Mouse (Mus musculus) ES-Bruce4 (cell line): ENCODE measurements around the gene Pdhx. TPM values are rescaled to one million over a fixed set of nuclear protein-coding genes. Genes with fewer than 3 reads are reported as not detected.

Experiments
- H3K27ac ChIP-seq: 2 replicates; pipeline ENCODE4 v1.5.1; 2012; ENCODE audit warnings: low read length, inconsistent platforms; ENCODE audit not compliant: insufficient read depth
- H3K27me3 ChIP-seq: 2 replicates; pipeline ENCODE4 v1.6.1; 2012; ENCODE audit warnings: mild to moderate bottlenecking, low read length, inconsistent platforms; ENCODE audit not compliant: control insufficient read depth, poor library complexity, insufficient read depth, severe bottlenecking
- H3K36me3 ChIP-seq: 2 replicates; pipeline ENCODE4 v1.6.1; 2012; ENCODE audit warnings: inconsistent platforms, mild to moderate bottlenecking, low read length, moderate library complexity; ENCODE audit not compliant: control insufficient read depth, poor library complexity, insufficient read depth, severe bottlenecking
- H3K4me1 ChIP-seq: one replicate; pipeline ENCODE4 v1.8.1; 2011; ENCODE audit warnings: low read length; ENCODE audit not compliant: control insufficient read depth, insufficient read depth
- H3K4me3 ChIP-seq: 2 replicates; pipeline ENCODE4 v1.5.1; 2011; ENCODE audit warnings: low read depth, mild to moderate bottlenecking, low read length
- H3K9ac ChIP-seq: 2 replicates; pipeline ENCODE4 v1.6.1; 2012; ENCODE audit warnings: low read depth, mild to moderate bottlenecking, inconsistent platforms; ENCODE audit not compliant: poor library complexity, severe bottlenecking
- H3K9me3 ChIP-seq: replicated peaks from 2 replicates; pipeline ENCODE4 v1.6.1; 2012; ENCODE audit warnings: mild to moderate bottlenecking, low read length, inconsistent platforms; ENCODE audit not compliant: control insufficient read depth, poor library complexity, insufficient read depth, severe bottlenecking
- CTCF ChIP-seq: IDR thresholded peaks from one replicate; pipeline ENCODE4 v1.8.1; 2011; ENCODE audit warnings: low read depth, low read length
- EP300 ChIP-seq: IDR thresholded peaks from 2 replicates; pipeline ENCODE4 v1.6.1; 2011; ENCODE audit warnings: low read depth, low read length; ENCODE audit not compliant: insufficient read depth
- POLR2A ChIP-seq: IDR thresholded peaks from one replicate; pipeline ENCODE4 v1.8.1; 2011; ENCODE audit warnings: low read length; ENCODE audit not compliant: insufficient read depth
- polyA plus RNA-seq: library from polyadenylated mRNA; stranded (reverse); fragments of >200 nt; gene quantifications from 2 replicates; pipeline ENCODE4 v1.2.4, GENCODE M21; 2011; ENCODE audit warnings: low read depth; ENCODE audit not compliant: missing spikeins, insufficient read depth, insufficient read length

Gene Pdhx
- polyA plus RNA-seq, 1 experiment: 16.7 TPM

GRCm38 (mm10) chr2:102999153-102999575, 74.1 kb downstream of the Pdhx start:
- Histone ChIP-seq H3K27me3 (no peaks in the 10 kb centered on the region), H3K4me3 (no peak overlapping the region), H3K36me3 (no peaks in the 10 kb centered on the region), H3K4me1 (no peaks in the 10 kb centered on the region), H3K9me3 (no peaks in the 10 kb centered on the region), H3K27ac (no peak overlapping the region), H3K9ac (no peak overlapping the region)
- TF ChIP-seq EP300: no peak
- no peak for TF ChIP-seq POLR2A
- TF ChIP-seq CTCF: no peak

GRCm38 (mm10) chr2:102998356-102998755, 75.0 kb downstream of the Pdhx start:
- no peak overlapping the region for H3K4me3 ChIP-seq
- no peak overlapping the region for H3K27ac ChIP-seq
- no peak overlapping the region for H3K9ac ChIP-seq
- no peaks in the 10 kb centered on the region for H3K4me1 ChIP-seq
- no peak for TF ChIP-seq EP300
- TF ChIP-seq POLR2A: no peak
- TF ChIP-seq CTCF: no peak
- no peaks in the 10 kb centered on the region for H3K27me3 ChIP-seq
- no peaks in the 10 kb centered on the region for H3K36me3 ChIP-seq
- H3K9me3 ChIP-seq: no peaks in the 10 kb centered on the region

DNA sequence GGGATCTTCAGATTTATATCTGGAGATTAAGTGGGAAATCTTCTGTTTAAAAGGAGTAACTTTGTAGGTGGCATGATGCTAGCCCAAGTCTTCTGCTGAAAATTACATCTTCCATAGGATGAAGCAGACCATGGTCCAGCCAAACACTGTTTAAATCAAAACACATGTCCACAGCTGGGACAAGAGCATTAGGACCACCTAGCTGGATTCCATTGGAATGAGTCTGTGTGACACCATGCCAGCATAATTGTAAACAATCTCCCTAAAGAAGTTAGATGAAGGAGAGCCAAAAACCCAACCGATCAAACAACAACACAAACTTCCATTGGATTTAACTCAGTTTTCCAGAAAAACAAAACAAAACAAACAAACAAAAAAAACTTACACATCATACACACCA, 75.4 kb downstream of the Pdhx start:
- Histone ChIP-seq H3K36me3 (no peaks in the 10 kb centered on the region), H3K27ac (no peak overlapping the region), H3K4me1 (no peaks in the 10 kb centered on the region), H3K9me3 (no peaks in the 10 kb centered on the region), H3K9ac (no peak overlapping the region), H3K27me3 (no peaks in the 10 kb centered on the region), H3K4me3 (no peak overlapping the region)
- TF ChIP-seq CTCF (no peak), POLR2A (no peak), EP300 (no peak)

DNA sequence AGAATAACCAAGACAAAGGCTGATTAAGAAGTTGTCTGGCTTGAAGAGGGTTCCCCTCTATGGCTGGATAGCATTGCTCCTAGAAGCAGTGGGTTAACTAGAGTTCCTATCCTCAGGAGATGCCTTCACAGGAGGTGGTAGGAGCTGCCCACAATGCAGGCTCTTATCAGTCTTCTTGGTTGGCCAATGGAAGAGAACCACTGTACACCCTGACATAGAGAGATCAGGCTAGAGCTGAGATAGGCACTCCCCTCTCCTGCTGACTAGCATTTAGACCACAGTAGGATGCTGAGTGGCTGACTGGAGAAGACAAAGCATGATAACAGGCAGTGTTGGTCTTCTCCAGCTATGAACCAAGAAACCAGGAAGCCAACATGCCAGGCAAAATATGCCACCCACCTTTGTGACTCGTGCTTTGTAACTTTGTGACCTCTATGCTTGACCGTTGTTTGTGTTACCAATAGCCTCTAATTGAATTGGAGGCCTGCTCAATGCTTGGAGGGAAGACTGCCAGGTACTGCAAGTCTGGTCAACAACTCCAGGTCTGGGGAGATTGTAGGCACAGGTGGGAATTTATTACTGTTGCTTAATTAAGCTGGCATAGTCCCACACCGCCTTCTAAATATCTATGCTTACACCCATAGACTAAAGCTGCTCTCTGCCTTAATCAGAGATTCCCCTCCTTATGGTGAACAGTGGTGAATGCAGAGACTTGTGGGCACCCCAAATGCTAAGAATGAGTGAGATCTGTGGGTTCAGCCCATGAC, 79.3 kb downstream of the Pdhx start:
- no peak overlapping the region for H3K27ac ChIP-seq
- H3K9me3 ChIP-seq: no peaks in the 10 kb centered on the region
- no peak for TF ChIP-seq CTCF
- no peak for TF ChIP-seq EP300
- TF ChIP-seq POLR2A: no peak

DNA sequence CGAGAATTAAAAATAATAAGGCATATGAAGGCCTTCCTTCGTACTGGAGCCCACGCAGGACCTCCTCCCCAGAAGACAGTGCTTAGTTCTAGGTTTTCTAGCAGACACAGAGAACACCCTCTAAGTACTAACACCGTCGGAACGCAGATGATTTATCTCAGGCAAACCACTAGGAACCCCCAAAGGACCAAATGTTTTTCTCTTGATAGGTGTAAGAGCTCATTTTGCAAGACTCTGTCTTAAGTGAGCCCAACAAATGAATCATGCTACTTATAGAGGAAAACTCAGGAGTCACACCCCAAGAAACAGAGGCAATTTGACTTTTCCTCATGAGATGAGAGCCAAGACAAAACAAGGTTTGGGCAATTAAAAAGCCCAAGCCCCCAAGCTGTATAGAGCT, 80.9 kb downstream of the Pdhx start:
- Histone ChIP-seq H3K4me3 (no peak overlapping the region), H3K27ac (no peak overlapping the region), H3K4me1 (no peaks in the 10 kb centered on the region), H3K36me3 (no peaks in the 10 kb centered on the region), H3K27me3 (no peaks in the 10 kb centered on the region), H3K9ac (no peak overlapping the region), H3K9me3 (no peaks in the 10 kb centered on the region)
- TF ChIP-seq POLR2A: no peak
- TF ChIP-seq EP300: no peak
- no peak for TF ChIP-seq CTCF

More for the DNA sequence above, 79.3 kb downstream of the Pdhx start:
- H3K27me3 ChIP-seq: no peaks in the 10 kb centered on the region
- H3K4me1 ChIP-seq: no peaks in the 10 kb centered on the region
- no peak overlapping the region for H3K4me3 ChIP-seq
- H3K9ac ChIP-seq: no peak overlapping the region
- H3K36me3 ChIP-seq: no peaks in the 10 kb centered on the region

- Histone ChIP-seq H3K9me3 (no peaks in the 10 kb centered on the region), H3K36me3 (no peaks in the 10 kb centered on the region), H3K4me1 (no peaks in the 10 kb centered on the region), H3K27ac (no peak overlapping the region), H3K4me3 (no peak overlapping the region), H3K27me3 (no peaks in the 10 kb centered on the region), H3K9ac (no peak overlapping the region)
- TF ChIP-seq CTCF (no peak), EP300 (no peak), POLR2A (no peak)
These were observed 83.0 kb downstream of the Pdhx start for GRCm38 (mm10) chr2:102990301-102990702.
